Mouse (Mus musculus) embryonic fibroblast, embryonic 13.5 days (primary cell): ENCODE data around the gene Pmpca. TPM values are rescaled to one million over a fixed set of nuclear protein-coding genes. Genes with fewer than 3 reads are reported as not detected.

Experiments
- H3K27ac ChIP-seq: 2 replicates; pipeline ENCODE4 v1.5.1; 2012; ENCODE audit warnings: low read length, control low read depth, inconsistent platforms; ENCODE audit not compliant: insufficient read depth
- H3K4me1 ChIP-seq: 2 replicates; pipeline ENCODE4 v1.6.1; 2011; ENCODE audit warnings: low read length; ENCODE audit not compliant: control insufficient read depth, insufficient read depth
- H3K4me3 ChIP-seq: 2 replicates; pipeline ENCODE4 v1.5.1; 2011; ENCODE audit warnings: mild to moderate bottlenecking, control low read depth, low read length; ENCODE audit not compliant: insufficient read depth
- CTCF ChIP-seq: IDR thresholded peaks from 2 replicates; pipeline ENCODE4 v1.5.1; 2011; ENCODE audit warnings: mild to moderate bottlenecking, control low read depth, low read length, moderate library complexity, borderline replicate concordance; ENCODE audit not compliant: insufficient read depth
- POLR2A ChIP-seq: IDR thresholded peaks from 2 replicates; pipeline ENCODE4 v1.6.1; 2011; ENCODE audit warnings: low read depth, mild to moderate bottlenecking, control low read depth, low read length, moderate library complexity
- polyA plus RNA-seq: library from polyadenylated mRNA; stranded (reverse); fragments of >200 nt; gene quantifications from 2 replicates; pipeline ENCODE4 v1.2.4, GENCODE M21; 2011; ENCODE audit warnings: low read depth; ENCODE audit not compliant: missing spikeins, insufficient read length

Gene Pmpca
- polyA plus RNA-seq, 1 experiment, result 101 TPM

GRCm38 (mm10) chr2:26356231-26356630, 32.9 kb upstream of the Pmpca start:
- TF ChIP-seq CTCF (no peak), POLR2A (no peak)
- no peak overlapping the region for H3K4me3 ChIP-seq
- no peak overlapping the region for H3K27ac ChIP-seq
- no peaks in the 10 kb centered on the region for H3K4me1 ChIP-seq

- no peak overlapping the region for H3K4me3 ChIP-seq
- no peak overlapping the region for H3K27ac ChIP-seq
- TF ChIP-seq CTCF (no peak), POLR2A (no peak)
- no peaks in the 10 kb centered on the region for H3K4me1 ChIP-seq
Measured at GRCm38 (mm10) chr2:26356678-26357077, 32.5 kb upstream of the Pmpca start.

- H3K4me1 ChIP-seq, result no peaks in the 10 kb centered on the region
- no peak for TF ChIP-seq CTCF
- TF ChIP-seq POLR2A, result no peak
- no peak overlapping the region for H3K4me3 ChIP-seq
- no peak overlapping the region for H3K27ac ChIP-seq
Measured at GRCm38 (mm10) chr2:26357484-26357883, 31.7 kb upstream of the Pmpca start.

GRCm38 (mm10) chr2:26358667-26359320, 30.3 kb upstream of the Pmpca start:
- TF ChIP-seq POLR2A (no peak), CTCF (no peak)
- no peaks in the 10 kb centered on the region for H3K4me1 ChIP-seq
- H3K4me3 ChIP-seq, result no peak overlapping the region
- no peak overlapping the region for H3K27ac ChIP-seq

- H3K4me3 ChIP-seq, result no peak overlapping the region
- no peaks in the 10 kb centered on the region for H3K4me1 ChIP-seq
- H3K27ac ChIP-seq, result no peak overlapping the region
- TF ChIP-seq POLR2A, result no peak
- TF ChIP-seq CTCF, result no peak
Measured at GRCm38 (mm10) chr2:26359983-26360382, 29.2 kb upstream of the Pmpca start.

GRCm38 (mm10) chr2:26360772-26361171, 28.4 kb upstream of the Pmpca start, which contains the start of gene Card9:
Gene Card9, minus strand, starts transcription at chr2:26360918.
- no peak within 1 kb of the TSS for H3K4me3 ChIP-seq

GRCm38 (mm10) chr2:26362991-26363390, 26.1 kb upstream of the Pmpca start:
- no peak overlapping the region for H3K4me3 ChIP-seq
- TF ChIP-seq POLR2A (no peak), CTCF (no peak)
- H3K27ac ChIP-seq, result no peak overlapping the region
- H3K4me1 ChIP-seq, result no peaks in the 10 kb centered on the region

More at GRCm38 (mm10) chr2:26360772-26361171, 28.4 kb upstream of the Pmpca start, which contains the start of gene Card9:
- Histone ChIP-seq H3K4me1 (no peaks in the 10 kb centered on the region), H3K27ac (no peak within 1 kb of the TSS)
- no peak for TF ChIP-seq POLR2A
- no peak for TF ChIP-seq CTCF

- Histone ChIP-seq H3K27ac (no peak overlapping the region), H3K4me1 (no peaks in the 10 kb centered on the region), H3K4me3 (no peak overlapping the region)
- TF ChIP-seq CTCF (no peak), POLR2A (no peak)
Measured at GRCm38 (mm10) chr2:26363481-26363880, 25.7 kb upstream of the Pmpca start.

GRCm38 (mm10) chr2:26364738-26365465, 24.2 kb upstream of the Pmpca start:
- Histone ChIP-seq H3K4me1 (no peaks in the 10 kb centered on the region), H3K27ac (no peak overlapping the region), H3K4me3 (no peak overlapping the region)
- TF ChIP-seq POLR2A (no peak), CTCF (no peak)

GRCm38 (mm10) chr2:26367911-26368310, 21.2 kb upstream of the Pmpca start:
- no peak overlapping the region for H3K4me3 ChIP-seq
- no peak for TF ChIP-seq POLR2A
- no peak for TF ChIP-seq CTCF

GRCm38 (mm10) chr2:26368572-26368971, 20.6 kb upstream of the Pmpca start:
- Histone ChIP-seq H3K4me1 (peaks cover 9% of the 10 kb centered on the region), H3K27ac (no peak overlapping the region), H3K4me3 (no peak overlapping the region)
- no peak for TF ChIP-seq POLR2A
- TF ChIP-seq CTCF, result no peak

More at GRCm38 (mm10) chr2:26367911-26368310, 21.2 kb upstream of the Pmpca start:
- Histone ChIP-seq H3K27ac (no peak overlapping the region), H3K4me1 (peaks cover 9% of the 10 kb centered on the region)
